Mouse (Mus musculus) erythroblast, embryonic 14.5 days (primary cell): Measurements from ENCODE around the gene Slc9a6.

Experiments used
- GATA1 ChIP-seq: IDR thresholded peaks from 2 replicates; pipeline ENCODE4 v1.6.1; 2012; ENCODE audit warnings: low read length, inconsistent platforms, mixed read lengths
- TAL1 ChIP-seq: IDR thresholded peaks from 3 replicates; pipeline ENCODE4 v1.6.1; 2012; ENCODE audit warnings: low read length, inconsistent platforms, mixed read lengths

- TF ChIP-seq TAL1 (no peak), GATA1 (no peak)
Measured at GRCm38 (mm10) chrX:56659286-56659685, 49.7 kb downstream of the Slc9a6 start.
